Mouse (Mus musculus) hindbrain, embryonic 13.5 days (tissue): ENCODE data around the gene Trpm3. TPM values are rescaled to one million over a fixed set of nuclear protein-coding genes. Genes with fewer than 3 reads are reported as not detected.

Experiments used
- microRNA counts: library from miRNA; unstranded; fragments of <30 nt; microRNA quantifications from one replicate; lab custom pipeline; 2016
- microRNA-seq: library from miRNA; unstranded; fragments of <30 nt; microRNA quantifications from one replicate; pipeline ENCODE4, GENCODE M21; 2016
- polyA plus RNA-seq: library from polyadenylated mRNA; unstranded; fragments of >200 nt; fragmentation: Nextera tagmentation; extraction: Ambion mirVana; gene quantifications from 2 replicates; pipeline ENCODE4 v1.2.1, GENCODE M21; 2015

Trpm3 gene
- polyA plus RNA-seq, 1 experiment from 2014 or later, result 33.2 TPM

MicroRNA genes within 50 kb of the gene (microRNA counts, 519-probe panel; counts per million panel counts)
- 4,846 counts per million, percentile 81 among the panel's probes with 10 or more counts for microRNA mmu-miR-204 (lab: Ali Mortazavi, UCI)

Small RNAs within 50 kb of the gene (microRNA-seq; reads per million reads assigned to microRNA genes)
- 2,324 reads per million, percentile 84 among the genes with 10 or more reads in this experiment for gene Mir204
